Mouse (Mus musculus): ENCODE results near the gene Npy4r. TPM values are rescaled to one million over a fixed set of nuclear protein-coding genes. Genes with fewer than 3 reads are reported as not detected.

Npy4r gene
- under 1 TPM; 0.27 to 0.30 TPM for total RNA-seq (2021)
- long read RNA-seq, experiment 1: 0 reads
- long read RNA-seq, experiment 2, partial matches to known transcripts: 0 of 1 reads
- long read RNA-seq, experiment 2, other reads (novel, unspliced or antisense): 1 of 1 reads

DNA sequence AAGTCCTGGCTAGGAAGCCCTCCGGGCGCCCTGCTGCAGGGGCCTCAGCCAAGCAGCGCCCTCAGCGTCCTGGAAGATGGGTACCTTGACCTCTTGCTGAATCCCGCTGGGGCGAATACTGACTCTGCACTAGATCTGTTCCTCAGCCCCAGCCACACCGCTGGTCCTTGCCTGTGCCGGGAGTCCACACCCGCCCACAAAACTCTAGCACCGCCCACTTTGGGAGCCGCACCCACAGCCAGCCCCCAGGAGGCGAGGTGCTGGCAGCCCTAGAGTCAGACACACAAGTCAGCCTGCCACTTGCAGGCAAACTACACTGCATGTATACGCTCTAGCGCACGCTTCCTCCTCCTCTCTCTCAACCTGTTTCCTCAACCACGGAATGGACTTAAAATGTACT is at the start of gene Npy4r:
Gene Npy4r, minus strand, starts transcription at position 148 of the 400 bp plus-strand sequence.
- DNase-seq: peak; percentile 83

DNA sequence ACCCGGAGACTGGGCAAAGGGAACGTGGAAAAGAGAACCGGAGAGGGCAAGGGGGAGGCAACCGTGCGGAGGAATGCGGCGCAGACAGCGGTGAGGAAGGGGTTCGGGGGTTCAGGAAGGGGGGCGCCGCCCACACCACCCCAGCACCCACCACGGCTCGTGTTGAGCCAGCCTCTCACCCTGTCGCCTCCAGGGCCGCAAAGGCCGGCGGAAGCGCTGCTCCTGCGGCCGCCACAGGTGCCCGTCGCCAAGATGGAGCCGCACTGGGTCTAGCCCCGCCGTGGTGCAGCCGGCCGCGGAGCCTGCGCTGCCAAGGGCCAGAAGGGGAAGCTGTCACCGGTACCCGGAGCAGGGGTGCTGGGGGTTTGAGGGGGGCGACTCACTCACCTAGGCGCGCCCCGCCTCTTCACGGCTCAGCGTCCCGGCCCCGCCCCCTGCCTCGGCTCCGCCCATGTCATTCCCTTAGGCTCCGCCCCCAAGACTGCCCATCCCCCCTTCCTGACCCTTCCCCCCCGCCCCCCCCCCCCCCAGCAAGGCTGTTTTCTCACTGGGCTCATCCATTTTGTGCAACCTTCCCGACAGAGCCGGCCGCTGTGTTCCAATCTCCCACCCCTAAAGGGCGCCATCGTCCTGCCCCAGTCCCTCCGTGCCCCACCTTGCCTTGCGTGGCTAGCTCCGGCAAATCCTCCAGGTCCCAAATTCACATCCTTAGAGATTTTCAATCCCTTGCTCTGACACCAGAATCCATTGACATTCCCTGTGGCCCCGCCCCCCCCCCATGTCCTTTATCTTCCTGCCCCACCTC is 49.1 kb upstream of the Npy4r start, which contains the start of gene Gprin2:
Gene Gprin2, minus strand, starts transcription at position 423 of the 805 bp plus-strand sequence.
- peak; percentile 58 for DNase-seq

DNA sequence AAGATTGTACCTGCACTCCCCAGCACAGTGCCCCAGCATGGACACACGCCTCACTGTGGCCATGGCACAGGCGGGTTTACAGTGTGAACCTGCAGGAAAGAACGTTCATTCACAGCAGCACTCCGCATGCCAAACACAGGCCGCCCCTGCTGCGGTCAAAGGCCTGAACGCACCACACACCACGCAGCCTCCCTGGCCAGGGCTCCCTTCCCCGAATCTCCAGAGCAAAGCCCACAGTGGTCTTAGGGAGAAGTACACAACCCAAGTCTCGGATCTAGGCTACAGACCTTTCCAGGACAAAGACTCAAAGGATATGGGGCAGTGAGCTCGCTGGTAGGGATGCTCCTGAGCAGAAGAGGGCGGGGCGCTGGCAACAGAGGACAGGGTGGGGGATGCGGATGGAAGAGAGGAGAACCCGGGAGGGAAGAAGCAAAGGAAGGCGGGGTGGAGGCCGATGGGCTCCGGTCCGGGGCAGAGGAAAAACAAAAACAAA is 48.5 kb upstream of the Npy4r start:
- DNase-seq: peak; percentile 45

DNA sequence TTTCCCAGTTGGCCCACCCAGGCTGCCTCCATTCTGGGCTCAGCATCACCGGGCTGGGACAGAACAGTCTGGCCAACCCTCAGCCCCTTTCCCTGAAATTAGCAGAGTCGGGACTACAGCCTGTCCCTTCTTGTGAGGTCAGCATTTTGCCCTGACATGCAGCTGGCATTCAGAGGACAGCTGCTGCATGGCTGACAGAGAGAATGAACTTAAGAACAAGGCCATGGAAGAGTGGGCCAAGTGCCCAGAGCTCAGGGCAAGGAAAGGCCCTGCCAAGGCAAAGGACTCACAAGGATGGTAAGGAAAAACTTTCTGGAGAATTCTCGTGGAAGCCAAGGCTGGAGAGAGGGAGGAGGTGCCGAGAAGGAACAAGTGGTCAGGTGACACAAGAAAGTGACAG is 44.4 kb upstream of the Npy4r start:
- DNase-seq: peak; percentile 40

DNA sequence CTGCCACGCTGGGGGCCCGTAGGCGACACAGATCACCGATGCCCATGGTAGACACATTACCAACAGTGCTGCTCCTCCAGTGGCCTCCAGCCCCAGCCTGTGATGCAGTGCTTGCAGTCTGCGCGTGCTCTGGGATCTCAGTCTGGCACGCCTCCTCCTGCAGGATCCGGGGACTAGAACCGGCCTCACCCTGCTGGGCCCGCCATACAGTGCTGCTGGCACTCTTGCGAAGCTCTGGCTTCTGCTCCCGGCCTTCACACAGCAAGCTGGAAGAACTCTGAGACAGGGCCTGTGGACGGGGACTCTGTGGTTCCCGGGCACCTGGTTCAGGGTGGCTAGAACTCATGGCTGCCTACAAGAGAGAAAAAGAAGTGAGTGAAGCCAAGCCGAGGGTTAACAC is 43.2 kb upstream of the Npy4r start:
- no peak for DNase-seq

DNA sequence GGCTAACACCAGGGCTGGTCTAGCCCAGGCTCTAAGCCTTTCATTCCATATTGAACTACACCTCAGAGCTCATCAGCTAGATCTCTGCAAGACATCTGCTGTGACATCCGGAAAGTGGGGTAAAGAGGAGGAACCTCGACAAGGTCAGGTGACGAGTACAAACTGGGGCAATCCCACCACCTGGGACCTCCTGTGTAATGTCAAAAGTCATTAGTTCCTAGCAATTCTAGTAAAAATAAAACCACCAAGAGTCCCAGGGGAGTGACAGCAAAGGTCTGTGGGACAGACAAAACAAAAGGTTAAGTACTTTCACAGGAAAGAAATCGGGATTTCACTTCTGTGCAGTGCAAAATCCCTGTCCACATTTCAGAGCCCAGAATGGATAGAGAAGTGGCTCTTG is 41.6 kb upstream of the Npy4r start:
- DNase-seq: no peak

DNA sequence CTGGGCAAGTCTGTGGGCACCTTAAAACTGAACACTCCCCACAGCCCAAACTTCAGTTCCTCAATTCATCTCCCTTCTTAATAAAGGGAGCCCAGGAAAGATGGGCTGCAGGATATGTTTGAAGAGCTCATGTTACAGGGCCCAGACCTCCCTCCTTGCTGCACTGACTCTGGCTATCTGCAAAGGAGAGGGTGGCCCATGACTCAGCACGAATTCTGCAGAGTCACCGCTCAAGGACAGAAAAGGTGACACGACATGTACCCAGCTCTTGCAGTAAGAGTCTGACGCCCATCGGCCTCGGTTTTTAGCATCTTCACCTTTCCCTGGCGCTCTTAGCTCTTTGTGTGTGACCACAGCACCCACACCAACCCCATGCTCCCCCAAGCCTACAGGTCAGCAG is 38.1 kb upstream of the Npy4r start:
- peak; percentile 52 for DNase-seq

DNA sequence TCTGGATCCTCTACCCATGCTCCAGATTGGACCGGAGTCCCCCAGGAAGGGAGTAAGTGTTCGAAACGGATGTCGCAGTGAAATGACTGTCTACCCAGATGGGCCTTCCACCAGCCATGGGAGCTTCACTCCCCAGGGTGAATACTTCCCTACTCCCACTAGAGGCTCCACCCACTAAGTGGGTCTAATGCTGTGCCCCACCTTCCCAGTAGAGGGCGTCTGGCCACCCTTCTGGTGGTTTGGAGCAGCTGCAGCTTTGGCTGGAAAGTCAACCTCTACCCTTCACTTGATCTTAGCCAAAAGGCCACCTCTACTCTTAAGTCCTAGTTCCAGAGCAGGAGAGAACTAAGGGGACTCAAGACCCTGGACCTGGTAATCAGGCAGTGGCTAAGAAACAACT is 36.3 kb upstream of the Npy4r start:
- DNase-seq: peak; percentile 85

DNA sequence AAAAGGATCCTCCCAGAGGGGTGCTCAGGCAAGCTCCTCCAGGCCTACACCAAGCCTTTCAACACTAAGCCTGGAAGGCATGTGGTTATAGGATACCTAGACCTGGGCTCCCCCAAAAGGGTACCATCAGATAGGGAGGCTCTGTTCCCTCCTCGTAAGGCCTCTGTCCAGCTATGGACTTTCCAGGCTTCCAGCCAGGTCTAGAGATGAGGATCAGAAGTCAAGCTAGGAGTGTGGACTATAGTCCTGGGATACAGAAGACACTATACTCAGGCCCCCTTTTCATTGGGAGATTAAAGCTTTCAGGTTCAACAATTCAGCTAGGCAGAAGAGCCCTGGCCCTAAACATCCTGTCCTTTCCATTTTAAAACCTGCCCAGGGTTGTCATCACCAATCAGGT is 30.8 kb upstream of the Npy4r start:
- no peak for DNase-seq

DNA sequence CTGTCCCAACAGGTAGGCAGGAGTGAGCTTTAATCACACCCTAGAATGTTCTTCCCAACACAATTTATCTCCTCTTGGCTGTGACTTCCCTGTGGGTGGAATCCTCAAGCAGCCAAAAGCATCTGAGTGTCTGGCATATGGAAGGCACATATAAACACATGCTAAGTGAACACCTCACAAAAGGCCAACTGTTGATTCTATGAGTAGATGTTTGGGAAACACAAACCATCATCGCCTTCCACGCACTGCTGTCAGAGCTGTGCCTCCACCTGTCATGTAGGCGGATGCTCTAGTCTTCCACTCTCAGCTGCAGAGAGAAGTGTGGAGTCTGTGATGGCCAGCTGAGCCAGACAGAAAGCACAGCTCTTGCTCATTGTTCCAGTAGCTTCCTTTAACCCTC is 27.1 kb upstream of the Npy4r start:
- DNase-seq: no peak

DNA sequence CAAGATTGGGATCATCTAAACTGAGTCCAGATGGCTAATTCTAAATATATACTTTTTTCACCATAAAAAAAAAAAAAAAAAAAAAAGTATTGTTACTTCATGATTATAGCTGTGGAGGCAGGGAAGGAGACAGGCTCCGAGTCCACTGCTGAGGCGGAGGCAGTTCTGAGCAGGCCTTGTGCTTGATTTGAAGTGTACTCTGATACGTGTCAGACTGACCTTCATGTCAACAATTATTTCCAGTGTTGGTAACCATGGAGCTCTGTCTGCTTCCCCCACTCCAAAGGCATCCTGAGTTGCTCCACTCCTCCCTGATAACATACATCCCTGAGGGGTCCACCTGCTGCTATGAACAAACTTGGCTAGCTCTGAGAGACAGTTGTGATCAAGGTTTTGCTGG is 18.8 kb upstream of the Npy4r start:
- DNase-seq: no peak

DNA sequence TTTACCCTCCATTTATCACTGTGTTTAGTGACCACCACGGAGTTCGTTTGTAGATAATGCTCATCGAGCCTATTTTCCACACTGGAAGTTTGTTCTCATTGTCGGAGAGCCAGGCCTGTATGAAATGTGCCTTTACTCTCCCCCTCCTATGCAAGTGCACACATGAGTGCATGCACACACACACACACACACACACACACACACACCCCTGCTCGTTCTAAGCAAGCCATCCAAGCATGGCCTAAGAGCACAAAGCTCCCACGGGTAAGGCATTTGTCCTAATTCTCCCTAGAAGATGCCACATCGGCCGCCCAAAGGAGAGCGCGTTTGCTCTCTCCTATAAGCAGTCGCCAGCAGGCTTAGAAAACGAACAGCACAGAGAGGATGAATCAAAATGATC is 3.5 kb upstream of the Npy4r start:
- no peak for DNase-seq

DNA sequence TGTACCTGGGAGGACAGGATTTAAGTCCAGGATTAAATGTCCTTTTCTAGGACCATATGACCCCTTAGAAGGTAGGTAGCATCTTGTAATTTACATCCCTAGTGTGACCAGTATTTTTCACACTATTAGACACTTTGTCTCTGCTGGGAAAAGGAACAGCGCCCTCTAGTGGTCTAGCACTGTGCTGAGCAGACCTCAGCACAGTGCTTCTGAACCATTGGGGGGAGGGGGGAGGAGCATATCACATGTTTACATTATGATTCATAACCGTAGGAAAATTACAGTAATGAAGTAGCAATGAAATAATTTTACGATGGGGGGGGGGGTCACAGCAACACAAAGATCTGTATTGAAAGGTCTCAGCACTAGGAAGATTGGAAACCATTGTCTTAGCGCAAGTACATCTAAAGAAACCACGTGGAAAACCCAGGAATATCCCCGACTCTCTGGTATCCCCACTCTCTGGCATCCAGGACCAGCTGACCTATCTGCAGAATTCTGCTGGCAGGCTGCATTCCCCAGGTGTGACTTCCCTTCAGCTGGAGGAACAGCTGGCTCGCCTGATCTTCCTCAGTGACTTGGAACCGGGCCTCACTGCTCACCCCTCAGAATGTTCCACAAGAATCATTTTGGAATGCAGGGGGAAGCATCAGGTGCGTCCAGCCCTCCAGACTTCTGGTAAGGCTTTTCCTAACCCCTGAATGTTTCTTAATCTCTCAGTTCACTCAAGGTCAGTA is 2.5 kb upstream of the Npy4r start:
- DNase-seq: peak; percentile 74

DNA sequence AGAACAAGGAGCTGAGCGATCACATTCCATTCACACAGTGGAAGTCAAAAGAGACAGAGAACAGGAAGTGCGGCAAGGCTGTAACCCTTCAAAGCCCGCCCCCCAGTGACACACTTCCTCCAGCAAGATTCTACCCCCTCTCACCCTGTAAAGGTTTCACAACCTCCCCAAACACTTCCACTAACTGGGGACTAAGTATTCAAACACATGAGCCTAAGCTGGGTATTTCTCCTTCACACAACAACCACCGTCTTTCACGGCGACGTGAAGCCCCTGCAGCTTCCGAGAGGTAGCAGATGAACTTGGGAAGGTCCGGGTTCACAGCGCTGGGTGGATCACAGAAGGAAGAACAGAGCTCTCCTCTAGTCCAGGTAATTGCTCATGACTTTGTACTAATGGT is 9.4 kb downstream of the Npy4r start:
- DNase-seq: no peak

DNA sequence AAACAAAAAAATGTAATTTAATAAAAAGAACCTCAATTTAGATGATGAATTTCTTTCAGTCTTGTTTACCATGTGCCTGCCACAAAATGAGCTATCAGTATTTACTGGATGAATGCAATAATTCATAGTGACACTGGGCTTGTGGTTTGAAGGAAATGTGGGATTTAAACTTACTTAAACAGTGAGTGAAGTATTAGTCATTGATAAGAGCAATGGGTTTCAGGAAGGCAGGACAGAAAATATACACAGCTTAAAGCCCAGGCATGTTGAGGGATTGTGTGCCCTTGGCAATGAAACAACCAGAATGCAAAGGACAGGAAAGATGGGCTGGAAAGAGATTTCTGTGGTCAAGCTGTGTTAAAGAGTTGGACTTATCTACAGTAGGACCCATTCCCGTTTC is 10.0 kb downstream of the Npy4r start:
- no peak for DNase-seq

DNA sequence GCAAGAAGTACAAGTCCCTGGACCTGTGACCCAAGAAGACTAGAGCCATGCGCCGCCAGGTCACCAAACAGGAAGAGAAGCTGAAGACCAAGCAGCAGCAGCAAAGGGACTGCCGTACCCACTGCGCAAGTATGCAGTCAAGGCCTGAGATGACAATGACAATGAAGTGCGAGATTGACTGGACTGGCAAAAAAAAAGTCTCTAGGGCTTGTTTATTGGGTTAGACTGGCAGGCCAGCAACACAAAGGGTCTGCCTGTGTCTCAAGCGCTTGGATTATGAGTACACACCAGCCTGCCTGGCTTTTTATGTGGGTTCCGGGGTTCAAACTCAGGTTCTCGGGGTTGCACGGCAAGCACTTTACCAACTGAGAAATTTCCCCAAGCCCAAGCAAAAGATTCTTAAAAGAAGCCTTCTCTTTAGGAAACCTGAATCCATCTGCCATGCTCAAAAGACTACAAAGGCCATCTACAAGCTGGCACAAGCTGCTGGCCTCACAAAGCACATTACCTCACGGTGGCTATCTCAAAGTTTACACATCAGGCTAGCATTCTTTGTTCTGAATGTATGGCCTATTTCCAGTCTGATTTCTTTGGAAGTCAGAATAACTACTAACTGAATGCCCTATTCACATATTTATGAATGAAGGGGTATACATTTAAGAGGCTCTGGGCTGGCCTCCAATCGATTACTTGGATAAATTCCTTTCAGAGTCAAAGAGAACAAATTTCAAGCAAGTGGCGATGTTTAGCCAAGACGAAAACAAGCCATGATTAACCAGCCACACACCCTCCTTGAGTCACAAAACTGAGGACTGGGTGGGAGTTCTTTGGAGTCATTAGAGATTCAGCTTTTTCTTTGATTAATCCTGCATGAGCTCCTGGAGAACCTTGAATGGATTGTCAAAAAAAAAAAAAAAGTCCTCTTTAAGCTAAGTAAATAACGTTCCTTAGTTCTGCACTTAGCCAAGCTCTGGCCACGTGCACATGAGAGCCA is 12.3 kb downstream of the Npy4r start:
- no peak for DNase-seq

DNA sequence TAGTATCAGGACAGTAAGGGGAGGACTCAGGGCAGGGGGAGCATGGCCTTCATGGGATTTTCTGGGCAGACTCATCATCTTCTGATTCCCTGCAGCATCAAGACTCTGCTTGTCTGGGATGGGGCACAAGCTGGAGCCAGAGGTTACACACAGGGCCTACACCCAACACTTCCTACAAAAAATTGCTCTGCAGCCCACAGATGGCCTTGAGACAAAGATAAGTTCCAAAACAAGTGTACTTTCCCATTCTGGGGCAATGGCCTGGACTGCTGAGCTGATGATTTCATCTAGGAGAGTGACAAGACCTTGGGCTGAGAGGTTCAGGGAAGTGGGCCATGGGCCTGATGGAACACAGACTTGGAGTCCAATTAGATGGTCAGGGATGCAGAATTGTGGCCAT is 16.9 kb downstream of the Npy4r start:
- no peak for DNase-seq

DNA sequence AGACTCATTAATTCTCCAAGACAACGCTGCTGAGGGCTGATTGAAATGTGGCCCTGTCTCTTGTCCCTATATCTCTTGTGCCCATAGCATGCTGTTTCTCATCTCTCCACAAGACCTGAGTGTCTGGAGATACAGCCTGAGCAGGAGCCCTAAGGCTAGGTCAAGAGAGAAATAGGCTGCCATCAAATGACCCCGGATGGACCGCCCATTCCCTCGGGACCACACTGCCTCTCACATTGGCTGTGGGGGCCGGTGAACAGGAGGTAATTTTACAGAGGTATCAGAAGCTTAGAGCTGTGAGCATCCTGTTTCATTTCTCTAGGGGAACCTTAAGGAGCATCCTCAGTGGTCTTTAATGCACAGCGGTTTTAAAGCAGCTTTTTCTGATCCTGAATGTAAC is 21.1 kb downstream of the Npy4r start:
- no peak for DNase-seq

DNA sequence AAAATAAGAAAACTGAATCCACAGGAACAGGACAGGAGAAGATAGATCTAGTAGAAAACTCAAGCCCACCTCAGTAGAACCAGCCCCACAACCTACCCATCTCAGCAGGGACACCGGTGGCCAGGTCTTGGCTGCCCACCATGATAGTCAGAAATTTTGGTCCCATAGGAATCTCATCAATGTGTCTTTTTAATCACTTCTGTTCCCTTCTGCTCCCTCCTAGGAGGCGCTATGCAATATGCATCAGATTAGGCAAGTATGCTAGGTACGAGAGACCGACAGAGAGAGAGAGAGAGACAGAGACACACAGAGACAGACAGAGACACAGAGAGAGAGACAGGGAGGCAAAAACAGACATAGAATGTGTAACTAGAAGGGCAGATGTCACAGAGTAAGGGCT is 30.6 kb downstream of the Npy4r start:
- no peak for DNase-seq

DNA sequence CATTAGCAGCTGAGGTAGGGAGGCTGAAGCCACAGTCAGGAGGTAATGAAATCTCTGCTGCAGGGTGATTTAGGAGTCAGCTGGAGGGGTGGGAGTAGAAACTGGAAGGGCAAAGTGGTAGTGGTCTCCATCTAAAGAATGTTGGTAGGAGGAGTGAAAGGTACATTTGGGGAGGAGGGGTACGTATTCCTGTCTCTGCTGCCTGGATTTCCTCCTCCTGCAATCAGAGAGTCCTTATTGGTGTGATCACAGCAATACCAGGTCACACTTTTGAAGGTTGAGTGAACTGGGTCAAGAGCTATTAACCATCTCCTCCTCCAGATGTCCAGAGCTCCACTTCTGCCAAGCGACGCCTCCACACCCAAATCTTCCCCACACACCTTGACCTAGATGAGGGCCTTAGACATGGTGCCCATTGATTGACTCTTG is 31.4 kb downstream of the Npy4r start:
- no peak for DNase-seq

DNA sequence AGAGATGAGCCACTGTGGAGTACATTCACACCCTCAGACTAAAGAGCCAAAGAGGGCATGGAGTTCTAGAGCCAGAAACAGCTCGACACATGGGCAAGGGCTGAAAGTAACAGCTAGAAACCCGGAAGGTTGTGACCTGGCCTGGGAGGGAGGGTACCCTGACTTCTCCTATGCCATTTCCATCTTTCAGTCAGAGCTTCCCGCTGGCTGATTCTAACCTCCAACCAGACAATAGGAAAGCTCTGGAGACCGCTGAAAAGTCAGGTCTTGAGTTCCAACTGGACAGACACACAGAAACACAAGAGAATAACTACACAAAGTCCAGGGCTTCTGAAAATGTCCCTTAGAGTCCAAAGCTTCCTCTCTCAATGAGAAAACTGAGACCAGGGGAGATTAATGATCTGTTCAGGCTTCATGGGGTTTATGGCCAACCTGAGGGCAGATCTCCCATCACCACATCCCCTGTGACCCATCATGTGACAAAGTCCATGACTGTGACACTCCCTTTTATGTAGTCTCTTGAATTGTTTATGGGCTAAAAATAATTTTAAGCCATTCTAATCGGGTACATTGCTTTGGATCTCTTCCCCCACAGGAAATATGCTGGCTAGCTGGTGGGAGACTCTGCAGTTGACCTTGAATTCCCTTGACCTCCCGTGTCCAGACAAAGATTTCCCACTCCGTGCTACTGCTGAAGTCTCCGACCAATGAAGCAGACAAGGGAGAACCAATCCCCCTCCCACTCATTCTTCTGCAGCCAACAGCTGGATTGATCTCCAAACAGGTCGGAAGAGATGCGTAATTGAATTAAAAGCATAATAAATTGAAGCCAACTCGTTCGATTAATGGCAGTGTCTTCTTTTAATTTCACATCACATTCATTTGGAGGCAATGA is 32.0 kb downstream of the Npy4r start:
- DNase-seq: no peak

Measured in adrenal gland, postnatal 10 days (tissue).